Mouse (Mus musculus) hindbrain, embryonic 13.5 days (tissue): ENCODE measurements at regions not wholly inside any gene's neighbourhood (a gene's known extent, or its start where the extent isn't known, plus 50 kb on each side); places are given as distances from the start of the nearest gene placed in this dataset.

Source experiments
- ATAC-seq: fragments of 200-750 bp; cut with Nextera tagmentation; 2 replicates; pipeline ENCODE4 v1.8.0; 2017; ENCODE audit warnings: moderate TSS enrichment; ENCODE audit not compliant: low FRiP score
- H3K27ac ChIP-seq: fragments of 300-500 bp; sonication (generic); 2 replicates; pipeline ENCODE4 v1.5.1; 2015; ENCODE audit warnings: inconsistent platforms, mild to moderate bottlenecking, moderate library complexity
- H3K27me3 ChIP-seq: fragments of 300-500 bp; sonication (generic); 2 replicates; pipeline ENCODE4 v1.6.1; 2015; ENCODE audit warnings: mild to moderate bottlenecking, inconsistent platforms
- H3K36me3 ChIP-seq: fragments of 300-500 bp; sonication (generic); 2 replicates; pipeline ENCODE4 v1.6.1; 2015; ENCODE audit warnings: mild to moderate bottlenecking, inconsistent platforms
- H3K4me1 ChIP-seq: fragments of 300-500 bp; sonication (generic); replicated peaks from 2 replicates; pipeline ENCODE4 v1.6.1; 2015; ENCODE audit warnings: inconsistent platforms
- H3K4me2 ChIP-seq: fragments of 300-500 bp; sonication (generic); 2 replicates; pipeline ENCODE4 v1.6.1; 2015; ENCODE audit warnings: inconsistent platforms, mild to moderate bottlenecking, moderate library complexity
- H3K4me3 ChIP-seq: fragments of 300-500 bp; sonication (generic); 2 replicates; pipeline ENCODE4 v1.5.1; 2015; ENCODE audit warnings: mild to moderate bottlenecking, inconsistent platforms
- H3K9ac ChIP-seq: fragments of 300-500 bp; sonication (generic); 2 replicates; pipeline ENCODE4 v1.6.1; 2015; ENCODE audit warnings: mild to moderate bottlenecking, inconsistent platforms
- H3K9me3 ChIP-seq: fragments of 300-500 bp; sonication (generic); 2 replicates; pipeline ENCODE4 v1.6.1; 2016; ENCODE audit warnings: inconsistent platforms
- WGBS: fragments of 180-500 bp; shearing (Covaris S2); methylation state at CpG from one replicate; pipeline ENCODE4 v1.1.7; 2015; 5-methylcytosine and 5-hydroxymethylcytosine counted together

GRCm38 (mm10) chr2:158956888-158957287 lies 162.3 kb downstream of the Dhx35 start:
- no peak for ATAC-seq
- Histone ChIP-seq H3K4me2 (no peak overlapping the region), H3K27me3 (no peaks in the 10 kb centered on the region), H3K9ac (no peak overlapping the region), H3K4me1 (peaks cover 9% of the 10 kb centered on the region; the same call in 1 of the 2 replicates), H3K9me3 (no peaks in the 10 kb centered on the region), H3K27ac (peak overlapping the region; percentile 36), H3K4me3 (no peak overlapping the region), H3K36me3 (no peaks in the 10 kb centered on the region)
- WGBS = 33% methylated on average over 11 of the region's 11 CpGs

DNA sequence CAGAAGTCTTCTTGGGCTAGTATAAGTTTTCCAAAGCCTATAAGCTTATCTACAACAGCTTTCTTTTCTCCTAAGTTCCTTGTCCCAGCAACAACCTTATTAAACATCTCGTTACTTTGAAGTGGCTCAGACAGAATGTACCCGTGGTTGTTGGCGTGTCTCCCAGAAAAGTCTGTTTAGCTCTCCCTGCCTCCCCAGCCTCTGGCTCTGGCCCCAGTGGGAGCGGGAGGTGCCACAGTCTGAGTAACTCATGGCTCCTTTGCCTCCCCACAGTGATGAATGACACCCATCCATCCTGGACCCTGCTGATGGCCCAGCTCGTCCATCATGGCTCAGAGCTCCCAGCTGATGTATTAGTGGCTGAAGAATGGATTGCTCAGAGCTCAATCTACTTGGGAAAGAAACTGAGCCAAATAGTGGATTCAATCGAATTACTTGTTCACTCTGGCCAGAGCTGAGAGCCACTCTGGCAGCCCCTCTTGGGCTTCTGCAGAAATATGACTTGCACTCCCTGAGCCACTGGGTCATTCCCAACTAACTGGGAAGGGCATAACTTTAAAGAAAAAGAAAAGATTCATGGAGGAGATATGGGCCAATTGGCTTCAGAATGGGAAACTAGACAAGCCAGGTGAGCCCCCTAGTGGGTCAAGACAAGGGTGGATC lies 170.5 kb downstream of the Dhx35 start:
- Histone ChIP-seq H3K27me3 (no peaks in the 10 kb centered on the region), H3K9ac (no peak overlapping the region), H3K4me3 (no peak overlapping the region), H3K9me3 (no peaks in the 10 kb centered on the region), H3K4me2 (no peak overlapping the region), H3K36me3 (no peaks in the 10 kb centered on the region), H3K27ac (no peak overlapping the region), H3K4me1 (no peaks in the 10 kb centered on the region)
- ATAC-seq = no peak
- WGBS = 67% methylated on average over 6 of the region's 6 CpGs

DNA sequence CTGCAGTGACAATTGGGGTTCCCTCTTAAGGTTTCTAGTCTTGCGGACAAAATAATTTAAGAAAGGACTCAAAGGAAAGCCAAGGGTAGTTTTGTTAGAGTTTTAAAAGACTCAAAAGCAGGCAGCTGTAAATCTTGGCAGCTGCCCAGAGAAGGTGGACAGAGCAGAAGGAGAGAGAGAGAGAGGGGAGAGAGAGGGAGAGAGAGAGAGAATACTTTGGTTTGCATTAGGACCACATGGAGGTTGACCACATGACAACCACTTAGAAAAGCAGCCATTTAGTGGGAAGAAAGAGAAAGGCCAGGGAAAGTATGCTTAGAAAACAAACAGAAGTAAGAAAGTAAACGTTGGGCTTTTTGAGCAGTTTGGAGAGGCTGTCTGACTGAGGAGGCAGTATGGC lies 177.6 kb downstream of the Dhx35 start:
- WGBS = 53% methylated on average over 2 of the region's 2 CpGs
- Histone ChIP-seq H3K36me3 (no peaks in the 10 kb centered on the region), H3K9me3 (no peaks in the 10 kb centered on the region), H3K9ac (no peak overlapping the region), H3K27ac (no peak overlapping the region), H3K27me3 (no peaks in the 10 kb centered on the region), H3K4me2 (no peak overlapping the region), H3K4me3 (no peak overlapping the region), H3K4me1 (no peaks in the 10 kb centered on the region)
- no peak for ATAC-seq

GRCm38 (mm10) chr2:158985529-158986148 lies 191.0 kb downstream of the Dhx35 start:
- Histone ChIP-seq H3K9ac (no peak overlapping the region), H3K9me3 (no peaks in the 10 kb centered on the region), H3K27ac (no peak overlapping the region), H3K36me3 (no peaks in the 10 kb centered on the region), H3K27me3 (0 out of 2 replicates have a peak, but pooled peaks cover 3% of the 10 kb centered on the region), H3K4me3 (no peak overlapping the region), H3K4me1 (no peaks in the 10 kb centered on the region), H3K4me2 (no peak overlapping the region)
- WGBS = 65% methylated on average over 17 of the region's 17 CpGs
- ATAC-seq = no peak

GRCm38 (mm10) chr2:159002481-159003186 lies 208.0 kb downstream of the Dhx35 start:
- peak; percentile 78 for ATAC-seq
- H3K9ac ChIP-seq = peak overlapping the region; percentile 51
- no peaks in the 10 kb centered on the region for H3K36me3 ChIP-seq
- 12% methylated on average over 17 of the region's 17 CpGs for WGBS
- H3K27ac ChIP-seq = peak overlapping the region; percentile 56
- peaks cover 13% of the 10 kb centered on the region for H3K27me3 ChIP-seq
- peak overlapping the region; percentile 24; the same call in 1 of the 2 replicates for H3K4me3 ChIP-seq
- no peaks in the 10 kb centered on the region for H3K9me3 ChIP-seq
- H3K4me2 ChIP-seq = peak overlapping the region; percentile 52
- H3K4me1 ChIP-seq = peaks cover 31% of the 10 kb centered on the region

GRCm38 (mm10) chr2:159003187-159003497 lies 208.5 kb downstream of the Dhx35 start:
- Histone ChIP-seq H3K4me1 (peaks cover 31% of the 10 kb centered on the region), H3K4me3 (no peak overlapping the region), H3K9ac (peak overlapping the region; percentile 51; the same call in 1 of the 2 replicates), H3K9me3 (no peaks in the 10 kb centered on the region), H3K27ac (no peak overlapping the region; the same call in none of the 2 replicates), H3K27me3 (peaks cover 13% of the 10 kb centered on the region), H3K4me2 (peak overlapping the region; percentile 52), H3K36me3 (no peaks in the 10 kb centered on the region)
- 27% methylated on average over 4 of the region's 4 CpGs for WGBS
- ATAC-seq = no peak

- Histone ChIP-seq H3K4me3 (no peak overlapping the region), H3K27ac (peak overlapping the region; percentile 41; the same call in 1 of the 2 replicates), H3K9me3 (no peaks in the 10 kb centered on the region), H3K4me2 (no peak overlapping the region), H3K4me1 (peaks cover 31% of the 10 kb centered on the region), H3K36me3 (no peaks in the 10 kb centered on the region), H3K27me3 (peaks cover 13% of the 10 kb centered on the region), H3K9ac (no peak overlapping the region)
- ATAC-seq = no peak
- WGBS = 57% methylated on average over 9 of the region's 9 CpGs
Measured at GRCm38 (mm10) chr2:159004417-159004816, 209.8 kb downstream of the Dhx35 start.

GRCm38 (mm10) chr2:159012725-159013124 lies 218.1 kb downstream of the Dhx35 start:
- no peaks in the 10 kb centered on the region for H3K27me3 ChIP-seq
- H3K4me3 ChIP-seq = no peak overlapping the region
- no peak overlapping the region for H3K27ac ChIP-seq
- peaks cover 3% of the 10 kb centered on the region for H3K4me1 ChIP-seq
- H3K4me2 ChIP-seq = no peak overlapping the region
- no peak overlapping the region for H3K9ac ChIP-seq
- no peaks in the 10 kb centered on the region for H3K9me3 ChIP-seq
- WGBS = 87% methylated on average over 4 of the region's 4 CpGs
- no peaks in the 10 kb centered on the region for H3K36me3 ChIP-seq
- ATAC-seq = no peak

DNA sequence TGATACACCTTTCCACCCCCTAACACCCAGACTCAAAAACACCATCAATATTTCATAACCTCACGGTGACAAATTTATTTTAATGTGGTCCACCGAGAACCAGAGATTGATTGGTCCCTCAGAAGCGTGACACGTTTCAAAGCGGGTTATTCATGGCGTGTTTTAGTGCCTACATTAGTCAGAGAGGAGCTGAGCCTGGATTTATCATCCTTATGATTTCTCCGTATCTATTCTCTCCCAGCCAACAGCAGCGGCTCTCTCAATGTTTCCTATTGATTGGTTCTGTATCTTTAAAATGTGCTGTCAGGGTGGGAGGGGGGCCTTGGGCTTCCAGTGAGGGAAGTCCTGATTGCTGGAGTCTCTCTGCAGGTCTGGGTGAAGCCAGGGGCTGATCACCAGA lies 219.9 kb downstream of the Dhx35 start:
- no peak for ATAC-seq
- no peak overlapping the region; the same call in 1 of the 2 replicates for H3K9ac ChIP-seq
- WGBS = 41% methylated on average over 8 of the region's 8 CpGs
- H3K27ac ChIP-seq = peak overlapping the region; percentile 18; the same call in 1 of the 2 replicates
- peaks cover 3% of the 10 kb centered on the region for H3K4me1 ChIP-seq
- no peaks in the 10 kb centered on the region for H3K36me3 ChIP-seq
- no peaks in the 10 kb centered on the region for H3K27me3 ChIP-seq
- H3K9me3 ChIP-seq = no peaks in the 10 kb centered on the region
- H3K4me3 ChIP-seq = no peak overlapping the region
- H3K4me2 ChIP-seq = no peak overlapping the region

DNA sequence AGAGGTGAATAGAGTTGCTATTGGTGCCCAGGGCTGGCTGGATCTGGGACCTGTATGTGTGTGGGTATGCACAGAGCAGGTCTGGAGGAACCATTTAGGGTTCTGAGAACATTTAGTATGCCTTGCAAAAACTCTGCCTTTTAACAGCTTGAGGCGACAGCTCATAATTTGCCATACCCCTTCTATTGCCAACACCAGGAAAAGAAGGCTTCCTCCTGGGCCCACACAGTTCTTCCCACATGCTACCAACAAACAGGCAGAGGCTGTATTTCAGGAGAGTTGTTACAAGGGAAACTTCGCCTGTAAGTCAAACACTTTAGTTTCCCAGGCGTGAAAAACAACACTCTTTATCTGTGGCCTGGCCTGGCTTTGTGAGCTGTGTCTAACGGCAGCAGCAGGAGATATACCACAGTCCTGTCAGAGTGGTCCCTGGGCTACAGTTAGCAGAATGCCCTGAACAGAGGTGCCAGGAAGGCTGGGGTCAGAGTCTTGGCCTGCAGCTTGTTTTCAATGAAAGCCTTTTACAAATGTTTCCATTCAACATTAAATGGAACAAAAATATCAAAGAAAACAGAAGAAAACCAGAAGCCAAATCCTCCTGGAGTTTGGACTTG lies 225.4 kb downstream of the Dhx35 start:
- no peak overlapping the region for H3K27ac ChIP-seq
- ATAC-seq = no peak
- H3K4me3 ChIP-seq = no peak overlapping the region
- H3K9me3 ChIP-seq = no peaks in the 10 kb centered on the region
- no peaks in the 10 kb centered on the region for H3K27me3 ChIP-seq
- WGBS = 59% methylated on average over 4 of the region's 4 CpGs
- H3K9ac ChIP-seq = no peak overlapping the region
- no peaks in the 10 kb centered on the region for H3K36me3 ChIP-seq
- H3K4me2 ChIP-seq = no peak overlapping the region
- no peaks in the 10 kb centered on the region for H3K4me1 ChIP-seq

- Histone ChIP-seq H3K4me1 (peaks cover 17% of the 10 kb centered on the region; the same call in 1 of the 2 replicates), H3K4me2 (no peak overlapping the region), H3K27me3 (no peaks in the 10 kb centered on the region), H3K36me3 (no peaks in the 10 kb centered on the region), H3K9ac (no peak overlapping the region), H3K9me3 (no peaks in the 10 kb centered on the region), H3K4me3 (no peak overlapping the region), H3K27ac (no peak overlapping the region)
- ATAC-seq = peak; percentile 52; the same call in 1 of the 2 replicates
- 63% methylated on average over 8 of the region's 8 CpGs for WGBS
Measured at GRCm38 (mm10) chr2:159032147-159032546, 237.5 kb downstream of the Dhx35 start.

DNA sequence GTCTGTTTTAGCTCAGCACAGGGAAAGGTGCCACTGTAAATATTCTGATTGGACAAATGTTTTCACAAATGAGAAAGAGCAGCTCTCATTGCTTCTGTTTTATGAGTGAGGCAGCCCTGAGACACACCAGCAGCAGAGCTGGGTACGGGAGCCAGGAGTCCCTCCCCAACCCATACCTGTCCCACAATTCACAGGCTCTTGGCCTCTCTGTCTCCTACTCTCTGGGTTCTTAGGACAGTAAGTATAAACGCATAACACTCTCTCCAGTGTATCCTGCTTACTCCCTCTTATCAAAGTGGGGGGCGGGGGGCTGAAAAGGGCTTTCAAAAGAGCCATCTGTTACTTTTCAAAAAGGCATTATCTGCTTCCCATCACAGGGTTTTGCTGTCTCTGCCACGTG lies 245.3 kb downstream of the Dhx35 start:
- Histone ChIP-seq H3K9ac (no peak overlapping the region), H3K4me1 (peaks cover 4% of the 10 kb centered on the region; the same call in 1 of the 2 replicates), H3K9me3 (no peaks in the 10 kb centered on the region), H3K36me3 (no peaks in the 10 kb centered on the region), H3K4me2 (no peak overlapping the region), H3K27me3 (no peaks in the 10 kb centered on the region), H3K27ac (no peak overlapping the region), H3K4me3 (no peak overlapping the region)
- no peak for ATAC-seq
- 57% methylated on average over 4 of the region's 4 CpGs for WGBS
